8 mouse cellular contexts compared by ENCODE assay signal in genomic region chr17:46678911-46679310, GRCm38 (mm10). TPM values are rescaled to one million over a fixed set of nuclear protein-coding genes. Genes with fewer than 3 reads are reported as not detected.
DNase-seq lines count a peak whose midpoint lies in the region; ATAC-seq and TF ChIP-seq lines count a peak whose summit lies in the region.

No protein-coding gene starts in this region.

- peak overlapping the region; percentile 52 for H3K9ac ChIP-seq in heart, adult 2 months (ENCODE audit: low read depth, low read length)
- H3K9ac ChIP-seq in embryonic facial prominence, embryonic 14.5 days (ENCODE audit: low read depth, low read length), result peak overlapping the region; percentile 78
- H3K9ac ChIP-seq in hindbrain, embryonic 13.5 days, result peak overlapping the region; percentile 75
- peak overlapping the region; percentile 71; the same call in 1 of the 2 replicates for H3K9ac ChIP-seq in midbrain, embryonic 15.5 days

- ATAC-seq in embryonic facial prominence, embryonic 14.5 days (ENCODE audit: low read depth), result no peak
- ATAC-seq in hindbrain, embryonic 13.5 days (ENCODE audit: low FRiP score), result no peak
- ATAC-seq in midbrain, embryonic 15.5 days (replicated peaks), result no peak

- peak; percentile 59; the same call in 1 of the 2 replicates for TF ChIP-seq EP300 in heart, adult 2 months (IDR thresholded peaks at IDR 0.05; ENCODE audit: insufficient read depth, low read depth, low read length)

- 25% methylated on average over 9 of the region's 9 CpGs for WGBS in heart, adult 2 months
- WGBS in embryonic facial prominence, embryonic 14.5 days, result 31% methylated on average over 9 of the region's 9 CpGs
- 63% methylated on average over 9 of the region's 9 CpGs for WGBS in hindbrain, embryonic 13.5 days
- 73% methylated on average over 9 of the region's 9 CpGs for WGBS in midbrain, embryonic 15.5 days

- DNase-seq in heart, adult 2 months, result peak; percentile 35 to 53
- no peak for DNase-seq in heart, postnatal 14 days
- DNase-seq in embryonic facial prominence, embryonic 14.5 days (ENCODE audit: low spot score), result peak; percentile 51
- no peak for DNase-seq in adrenal gland, postnatal 10 days
- DNase-seq in cerebellum, adult 18-20 months, result no peak
- no peak for DNase-seq in layer of hippocampus, postnatal 14 days (ENCODE audit: low spot score in 2 of 2)

- no peaks in the 10 kb centered on the region for H3K27me3 ChIP-seq in heart, adult 2 months (ENCODE audit: control insufficient read depth, insufficient read depth, low read length)
- H3K27me3 ChIP-seq in embryonic facial prominence, embryonic 14.5 days (replicated peaks; ENCODE audit: control insufficient read depth, insufficient read depth, low read length), result no peaks in the 10 kb centered on the region
- no peaks in the 10 kb centered on the region for H3K27me3 ChIP-seq in hindbrain, embryonic 13.5 days
- no peaks in the 10 kb centered on the region for H3K27me3 ChIP-seq in midbrain, embryonic 15.5 days (replicated peaks)

- peak overlapping the region; percentile 95 for H3K4me3 ChIP-seq in heart, adult 2 months
- H3K4me3 ChIP-seq in embryonic facial prominence, embryonic 14.5 days (ENCODE audit: low read depth, low read length), result peak overlapping the region; percentile 82
- peak overlapping the region; percentile 87 for H3K4me3 ChIP-seq in hindbrain, embryonic 13.5 days
- H3K4me3 ChIP-seq in midbrain, embryonic 15.5 days, result no peak overlapping the region

- H3K9me3 ChIP-seq in embryonic facial prominence, embryonic 14.5 days (ENCODE audit: control insufficient read depth, low read length), result no peaks in the 10 kb centered on the region
- no peaks in the 10 kb centered on the region for H3K9me3 ChIP-seq in hindbrain, embryonic 13.5 days
- no peaks in the 10 kb centered on the region for H3K9me3 ChIP-seq in midbrain, embryonic 15.5 days

- peak overlapping the region; percentile 88 for H3K4me2 ChIP-seq in embryonic facial prominence, embryonic 14.5 days (ENCODE audit: low read depth, low read length)
- peak overlapping the region; percentile 96 for H3K4me2 ChIP-seq in hindbrain, embryonic 13.5 days
- H3K4me2 ChIP-seq in midbrain, embryonic 15.5 days, result peak overlapping the region; percentile 81

- intact Hi-C loops in heart, adult 2 months (cut with DNase I), result loop anchor here (2.0 kb wide), 1 partner anchor 16 kb away; no protein-coding TSS in a partner anchor
- intact Hi-C loops in heart, postnatal 14 days (cut with DNase I), result no loop called here

- H3K4me1 ChIP-seq in heart, adult 2 months (ENCODE audit: control insufficient read depth, insufficient read depth, low read length), result peaks cover 8% of the 10 kb centered on the region
- H3K4me1 ChIP-seq in embryonic facial prominence, embryonic 14.5 days (ENCODE audit: control insufficient read depth, insufficient read depth, low read length), result peaks cover 23% of the 10 kb centered on the region
- peaks cover 42% of the 10 kb centered on the region for H3K4me1 ChIP-seq in hindbrain, embryonic 13.5 days (replicated peaks)
- peaks cover 36% of the 10 kb centered on the region for H3K4me1 ChIP-seq in midbrain, embryonic 15.5 days

- H3K79me2 ChIP-seq in heart, adult 2 months (replicated peaks; ENCODE audit: control insufficient read depth, insufficient read depth, low read length), result no peaks in the 10 kb centered on the region

- H3K36me3 ChIP-seq in heart, adult 2 months (ENCODE audit: control insufficient read depth, insufficient read depth, low read length), result no peaks in the 10 kb centered on the region
- peaks cover 53% of the 10 kb centered on the region for H3K36me3 ChIP-seq in embryonic facial prominence, embryonic 14.5 days (ENCODE audit: control insufficient read depth, insufficient read depth, low read length)
- H3K36me3 ChIP-seq in hindbrain, embryonic 13.5 days, result peaks cover 54% of the 10 kb centered on the region
- peaks cover 30% of the 10 kb centered on the region for H3K36me3 ChIP-seq in midbrain, embryonic 15.5 days (replicated peaks)

- TF ChIP-seq CTCF in heart, adult 2 months (IDR thresholded peaks at IDR 0.05), result no peak

- peak; percentile 40 for TF ChIP-seq POLR2A in heart, adult 2 months (IDR thresholded peaks at IDR 0.05; ENCODE audit: insufficient read depth, low read depth, low read length)

- peak overlapping the region; percentile 95 for H3K27ac ChIP-seq in heart, adult 2 months
- H3K27ac ChIP-seq in embryonic facial prominence, embryonic 14.5 days (replicated peaks; ENCODE audit: low read depth, low read length), result 0 out of 2 replicates have a peak overlapping the region, but pooled peaks have one; percentile 16
- H3K27ac ChIP-seq in hindbrain, embryonic 13.5 days, result no peak overlapping the region; the same call in 1 of the 2 replicates
- H3K27ac ChIP-seq in midbrain, embryonic 15.5 days, result no peak overlapping the region

RNA-seq across cellular contexts. Expression of gene Mea1, which starts 0.3 kb away (rescaled TPM):
- total RNA-seq in heart, adult 2 months (2021), result 10 to 100 TPM; 45.4 to 50.3 TPM
- 35.3 and 37.8 TPM in 2 replicates for polyA plus RNA-seq in heart, adult 2 months (2012; rRNA removed)
- 10 to 100 TPM; 44.2 to 47.1 TPM for total RNA-seq in heart, postnatal 14 days (2021)
- 132 and 143 TPM in 2 replicates for polyA plus RNA-seq in embryonic facial prominence, embryonic 14.5 days (2014; fragmentation: Nextera tagmentation; extraction: Ambion mirVana)
- 257 and 261 TPM in 2 replicates for polyA plus RNA-seq in hindbrain, embryonic 13.5 days (2015; fragmentation: Nextera tagmentation; extraction: Ambion mirVana)
- polyA plus RNA-seq in midbrain, embryonic 15.5 days (2015; fragmentation: Nextera tagmentation; extraction: Ambion mirVana), result 277 and 304 TPM in 2 replicates
- total RNA-seq in adrenal gland, postnatal 10 days (2021), result 10 to 100 TPM; 88.1 to 90.3 TPM
- total RNA-seq in layer of hippocampus, postnatal 14 days (2021), result 100 to 1,000 TPM in 1 of 2 experiments, 10 to 100 TPM in 1; 98.2 to 103 TPM

RNA-seq across cellular contexts. Expression of gene Klhdc3, which starts 1.8 kb away (rescaled TPM):
- total RNA-seq in heart, adult 2 months (2021), result 10 to 100 TPM; 57.3 to 68.9 TPM
- 91.8 and 105 TPM in 2 replicates for polyA plus RNA-seq in heart, adult 2 months (2012; rRNA removed)
- 100 to 1,000 TPM; 127 TPM for total RNA-seq in heart, postnatal 14 days (2021)
- 113 and 133 TPM in 2 replicates for polyA plus RNA-seq in embryonic facial prominence, embryonic 14.5 days (2014; fragmentation: Nextera tagmentation; extraction: Ambion mirVana)
- 162 and 164 TPM in 2 replicates for polyA plus RNA-seq in hindbrain, embryonic 13.5 days (2015; fragmentation: Nextera tagmentation; extraction: Ambion mirVana)
- 172 and 180 TPM in 2 replicates for polyA plus RNA-seq in midbrain, embryonic 15.5 days (2015; fragmentation: Nextera tagmentation; extraction: Ambion mirVana)
- 100 to 1,000 TPM in 1 of 2 experiments, 10 to 100 TPM in 1; 97.0 to 110 TPM for total RNA-seq in adrenal gland, postnatal 10 days (2021)
- 100 to 1,000 TPM; 174 to 176 TPM for total RNA-seq in layer of hippocampus, postnatal 14 days (2021)

RNA-seq across cellular contexts. Expression of gene Rrp36, which starts 4.8 kb away (rescaled TPM):
- 10 to 100 TPM; 10.7 to 11.3 TPM for total RNA-seq in heart, adult 2 months (2021)
- 19.4 and 24.3 TPM in 2 replicates for polyA plus RNA-seq in heart, adult 2 months (2012; rRNA removed)
- total RNA-seq in heart, postnatal 14 days (2021), result 10 to 100 TPM in 1 of 2 experiments, 1 to 10 TPM in 1; 9.8 to 14.2 TPM
- 34.5 and 41.9 TPM in 2 replicates for polyA plus RNA-seq in embryonic facial prominence, embryonic 14.5 days (2014; fragmentation: Nextera tagmentation; extraction: Ambion mirVana)
- polyA plus RNA-seq in hindbrain, embryonic 13.5 days (2015; fragmentation: Nextera tagmentation; extraction: Ambion mirVana), result 52.3 and 56.2 TPM in 2 replicates
- 49.9 and 50.8 TPM in 2 replicates for polyA plus RNA-seq in midbrain, embryonic 15.5 days (2015; fragmentation: Nextera tagmentation; extraction: Ambion mirVana)
- total RNA-seq in adrenal gland, postnatal 10 days (2021), result 10 to 100 TPM; 24.0 to 27.1 TPM
- 10 to 100 TPM; 12.5 to 15.7 TPM for total RNA-seq in layer of hippocampus, postnatal 14 days (2021)

RNA-seq across cellular contexts. Expression of gene Ppp2r5d, which starts 26.0 kb away (rescaled TPM):
- 10 to 100 TPM; 28.1 to 32.0 TPM for total RNA-seq in heart, adult 2 months (2021)
- 30.8 and 40.6 TPM in 2 replicates for polyA plus RNA-seq in heart, adult 2 months (2012; rRNA removed)
- 10 to 100 TPM; 35.0 to 35.3 TPM for total RNA-seq in heart, postnatal 14 days (2021)
- 79.5 and 87.5 TPM in 2 replicates for polyA plus RNA-seq in embryonic facial prominence, embryonic 14.5 days (2014; fragmentation: Nextera tagmentation; extraction: Ambion mirVana)
- polyA plus RNA-seq in hindbrain, embryonic 13.5 days (2015; fragmentation: Nextera tagmentation; extraction: Ambion mirVana), result 78.2 and 79.7 TPM in 2 replicates
- 103 and 112 TPM in 2 replicates for polyA plus RNA-seq in midbrain, embryonic 15.5 days (2015; fragmentation: Nextera tagmentation; extraction: Ambion mirVana)
- 10 to 100 TPM; 43.7 to 49.7 TPM for total RNA-seq in adrenal gland, postnatal 10 days (2021)
- 10 to 100 TPM; 88.1 to 92.2 TPM for total RNA-seq in layer of hippocampus, postnatal 14 days (2021)

RNA-seq across cellular contexts. Expression of gene Cul7, which starts 28.8 kb away (rescaled TPM):
- total RNA-seq in heart, adult 2 months (2021), result 10 to 100 TPM; 16.8 to 18.4 TPM
- polyA plus RNA-seq in heart, adult 2 months (2012; rRNA removed), result 23.4 and 24.7 TPM in 2 replicates
- 10 to 100 TPM; 30.3 to 37.6 TPM for total RNA-seq in heart, postnatal 14 days (2021)
- 48.5 and 50.1 TPM in 2 replicates for polyA plus RNA-seq in embryonic facial prominence, embryonic 14.5 days (2014; fragmentation: Nextera tagmentation; extraction: Ambion mirVana)
- polyA plus RNA-seq in hindbrain, embryonic 13.5 days (2015; fragmentation: Nextera tagmentation; extraction: Ambion mirVana), result 40.0 and 41.2 TPM in 2 replicates
- 44.7 and 46.3 TPM in 2 replicates for polyA plus RNA-seq in midbrain, embryonic 15.5 days (2015; fragmentation: Nextera tagmentation; extraction: Ambion mirVana)
- total RNA-seq in adrenal gland, postnatal 10 days (2021), result 10 to 100 TPM; 48.5 to 61.7 TPM
- total RNA-seq in layer of hippocampus, postnatal 14 days (2021), result 10 to 100 TPM; 23.8 to 24.4 TPM

Comparison
In these comparisons a context has a peak if more than half of its experiments do, and no peak if none do; other contexts are left out.
1. DNase-seq: peak in heart, adult 2 months (2 of 2) and embryonic facial prominence, embryonic 14.5 days (single experiment); none in heart, postnatal 14 days (0 of 2), adrenal gland, postnatal 10 days (single experiment), cerebellum, adult 18-20 months (0 of 2) and layer of hippocampus, postnatal 14 days (0 of 2).
2. H3K27ac ChIP-seq: peak in heart, adult 2 months (single experiment) and embryonic facial prominence, embryonic 14.5 days (single experiment); none in hindbrain, embryonic 13.5 days (single experiment) and midbrain, embryonic 15.5 days (single experiment).
3. Peak in every context shown above with its lines, with median percentiles within 50 percentile points of each other: H3K9ac ChIP-seq and H3K4me2 ChIP-seq.